Mouse (Mus musculus): ENCODE data around the gene Nup107. TPM values are rescaled to one million over a fixed set of nuclear protein-coding genes. Genes with fewer than 3 reads are reported as not detected.

Nup107 gene
- total and polyA plus RNA-seq, 3 experiments = 80.2 to 91.6 TPM; not detected in 1

- TF ChIP-seq MYC (IDR thresholded peaks at IDR 0.05; ENCODE audit: low read depth, low read length) = peak; percentile 78; the same call in 1 of the 2 replicates
- TF ChIP-seq MAFK (IDR thresholded peaks at IDR 0.05; ENCODE audit: borderline replicate concordance, low read depth, low read length) = no peak
- no peak for TF ChIP-seq RAD21 (IDR thresholded peaks at IDR 0.05; ENCODE audit: low read depth, low read length)
- peak; percentile 72 for TF ChIP-seq MYB (IDR thresholded peaks at IDR 0.05; ENCODE audit: low read depth, low read length)
- TF ChIP-seq TCF12 (IDR thresholded peaks at IDR 0.05; ENCODE audit: low read depth, low read length) = peak; percentile 5; the same call in 1 of the 2 replicates
- TF ChIP-seq GABPA (IDR thresholded peaks at IDR 0.05; ENCODE audit: low read depth, low read length) = no peak
- peak; percentile 83 for TF ChIP-seq MXI1 (IDR thresholded peaks at IDR 0.05; ENCODE audit: low read depth, low read length)
- TF ChIP-seq RCOR1 (IDR thresholded peaks at IDR 0.05; ENCODE audit: low read depth, low read length) = peak; percentile 24; the same call in 1 of the 2 replicates
- peak; percentile 11; the same call in 1 of the 2 replicates for TF ChIP-seq HCFC1 (IDR thresholded peaks at IDR 0.05; ENCODE audit: low read depth, low read length)
- TF ChIP-seq EP300 (IDR thresholded peaks at IDR 0.05; ENCODE audit: low read depth in 1 of 2, low read length in 2 of 2) = peak; percentile 12 to 74; a peak in 2 of 4 replicates
- TF ChIP-seq NELFE (IDR thresholded peaks at IDR 0.05; ENCODE audit: low read depth, low read length) = peak; percentile 68
- no peak for TF ChIP-seq POLR2AphosphoS5 (IDR thresholded peaks at IDR 0.05; ENCODE audit: borderline replicate concordance, low read depth, low read length)
- TF ChIP-seq SIN3A (IDR thresholded peaks at IDR 0.05; ENCODE audit: low read length) = peak; percentile 26
- TF ChIP-seq ZMIZ1 (IDR thresholded peaks at IDR 0.05; ENCODE audit: low read depth, low read length) = no peak
- TF ChIP-seq KAT2A (conservative IDR thresholded peaks at IDR 0.05; ENCODE audit: low read depth, low read length) = no peak; the same call in 1 of the 2 replicates
- peak; percentile 87 for TF ChIP-seq MAX (IDR thresholded peaks at IDR 0.05; ENCODE audit: low read length)
- TF ChIP-seq E2F4 (IDR thresholded peaks at IDR 0.05; ENCODE audit: borderline replicate concordance, low read depth, low read length) = no peak
- TF ChIP-seq MAZ (IDR thresholded peaks at IDR 0.05; ENCODE audit: low read depth, low read length) = peak; percentile 59; the same call in 1 of the 2 replicates
- peak; percentile 83 for TF ChIP-seq NRF1 (IDR thresholded peaks at IDR 0.05; ENCODE audit: insufficient read depth, low read depth, low read length, poor library complexity, severe bottlenecking)
- peak; percentile 22; the same call in 1 of the 2 replicates for TF ChIP-seq TAL1 (IDR thresholded peaks at IDR 0.05; ENCODE audit: low read length)
- no peak for TF ChIP-seq ZKSCAN1 (IDR thresholded peaks at IDR 0.05; ENCODE audit: low read depth, low read length)
- TF ChIP-seq TBP (IDR thresholded peaks at IDR 0.05; ENCODE audit: low read depth, low read length) = peak; percentile 34
- TF ChIP-seq BHLHE40 (IDR thresholded peaks at IDR 0.05; ENCODE audit: borderline replicate concordance, low read depth, low read length) = peak; percentile 34; the same call in 1 of the 2 replicates
- TF ChIP-seq GATA1 (IDR thresholded peaks at IDR 0.05; ENCODE audit: low read depth, low read length) = no peak
- no peak for TF ChIP-seq CHD2 (IDR thresholded peaks at IDR 0.05; ENCODE audit: low read length)
- peak; percentile 31 to 72; a peak in 2 of 4 replicates for TF ChIP-seq POLR2A (IDR thresholded peaks at IDR 0.05; ENCODE audit: control insufficient read depth in 1 of 2, insufficient read depth in 1 of 2, low read depth in 1 of 2, low read length in 2 of 2, poor library complexity in 1 of 2)
- no peaks in the 10 kb centered on the region; the same call in 1 of the 2 replicates for H3K79me2 ChIP-seq (ENCODE audit: control insufficient read depth, insufficient read depth, low read length, poor library complexity)
- DNase-seq (ENCODE audit: low read depth, low spot score) = peak; percentile 91
- H3K9me3 ChIP-seq (replicated peaks; ENCODE audit: insufficient read depth, low read length) = no peaks in the 10 kb centered on the region
- H3K36me3 ChIP-seq (ENCODE audit: control insufficient read depth in 1 of 2, insufficient read depth in 2 of 2, low read length in 2 of 2) = peaks cover 0 to 12% of the 10 kb centered on the region in 2 experiments; a peak in 2 of 4 replicates
- H3K27ac ChIP-seq (ENCODE audit: control insufficient read depth, low read depth, low read length) = peak overlapping the region; percentile 81
- H3K27me3 ChIP-seq (ENCODE audit: control insufficient read depth in 1 of 2, insufficient read depth in 2 of 2, low read length in 2 of 2) = no peaks in the 10 kb centered on the region
- H3K9ac ChIP-seq (ENCODE audit: control insufficient read depth, low read depth, low read length, poor library complexity, severe bottlenecking) = peak overlapping the region; percentile 44
- H3K4me3 ChIP-seq (ENCODE audit: control insufficient read depth in 1 of 2, insufficient read depth in 1 of 2, low read depth in 2 of 2, low read length in 2 of 2) = peak overlapping the region; percentile 57 to 74
- peaks cover 0 to 14% of the 10 kb centered on the region in 2 experiments; a peak in 2 of 4 replicates for H3K4me1 ChIP-seq (ENCODE audit: control insufficient read depth in 1 of 2, insufficient read depth in 2 of 2, low read length in 2 of 2)
Measured at GRCm38 (mm10) chr10:117803870-117804850, 11.7 kb upstream of the Nup107 start.
